Mouse (Mus musculus) cerebellum, postnatal 25 days (tissue): Measurements from ENCODE around the gene Dusp1.

Experiments used
- DNase-seq, 2 experiments: peaks; one replicate each; pipeline ENCODE4 v3.0.0; 2021; ENCODE audit warnings: mixed read lengths in 2 of 2

Gene Dusp1

DNA sequence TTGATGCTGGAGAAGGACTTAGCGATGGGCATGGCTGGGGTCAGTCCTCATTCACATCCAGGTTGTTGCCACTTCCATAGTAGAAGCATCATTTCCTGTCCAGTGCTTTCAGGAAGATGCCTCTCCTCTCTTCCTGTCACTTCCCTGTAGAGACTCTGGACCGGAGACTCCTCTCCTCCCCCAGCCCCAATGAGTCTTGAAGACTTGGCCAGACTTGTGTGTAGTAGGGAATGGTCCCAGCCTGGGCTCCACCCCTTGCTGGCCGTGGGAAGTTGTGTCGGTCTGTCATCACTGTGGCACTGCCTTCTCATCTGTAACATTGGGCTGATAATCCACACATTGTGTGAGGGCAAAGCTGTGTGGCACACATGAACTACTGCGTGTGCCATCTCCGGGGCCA lies 21.7 kb upstream of the Dusp1 start:
- DNase-seq: no peak

DNA sequence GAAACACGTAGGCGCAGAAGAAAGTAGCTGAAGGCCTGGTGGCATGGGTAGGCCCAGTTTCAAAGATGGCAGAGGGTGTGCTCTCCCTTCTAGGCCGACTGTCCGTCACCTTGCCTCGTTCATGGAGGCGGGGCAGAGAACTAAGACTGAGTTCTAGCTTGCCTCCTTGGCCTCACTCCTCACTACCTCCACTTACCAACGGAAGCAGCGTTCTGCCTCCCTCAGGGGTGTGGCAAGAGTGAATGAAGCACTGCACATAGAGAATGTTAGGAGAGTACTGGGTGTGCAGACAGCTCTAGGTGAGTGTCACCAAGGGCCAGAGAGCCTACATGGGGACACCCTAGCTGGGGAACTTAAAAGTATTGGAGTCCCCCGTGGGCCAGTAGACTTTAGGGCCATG lies 21.1 kb upstream of the Dusp1 start:
- DNase-seq: no peak

DNA sequence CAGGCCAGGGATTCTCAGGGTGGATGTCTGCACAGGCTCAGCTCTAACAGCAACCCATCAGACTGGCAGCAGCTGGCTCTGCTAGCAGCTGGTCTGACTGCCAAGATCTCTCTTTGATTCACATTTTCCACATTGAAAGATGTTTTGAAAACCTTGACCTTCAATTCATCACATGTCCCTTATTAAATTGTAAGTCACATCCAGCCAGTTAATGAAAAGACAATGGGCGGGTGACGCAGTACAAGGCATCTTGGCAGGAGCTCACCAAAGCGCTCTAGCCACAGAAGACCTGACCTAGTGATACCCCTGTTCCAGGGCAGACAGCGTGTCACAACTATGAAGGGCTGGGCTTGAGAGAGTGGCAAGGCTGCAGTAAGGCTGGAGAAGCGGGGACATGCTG lies 20.4 kb upstream of the Dusp1 start:
- peak in 1 of 2 experiments; percentile 18 for DNase-seq

DNA sequence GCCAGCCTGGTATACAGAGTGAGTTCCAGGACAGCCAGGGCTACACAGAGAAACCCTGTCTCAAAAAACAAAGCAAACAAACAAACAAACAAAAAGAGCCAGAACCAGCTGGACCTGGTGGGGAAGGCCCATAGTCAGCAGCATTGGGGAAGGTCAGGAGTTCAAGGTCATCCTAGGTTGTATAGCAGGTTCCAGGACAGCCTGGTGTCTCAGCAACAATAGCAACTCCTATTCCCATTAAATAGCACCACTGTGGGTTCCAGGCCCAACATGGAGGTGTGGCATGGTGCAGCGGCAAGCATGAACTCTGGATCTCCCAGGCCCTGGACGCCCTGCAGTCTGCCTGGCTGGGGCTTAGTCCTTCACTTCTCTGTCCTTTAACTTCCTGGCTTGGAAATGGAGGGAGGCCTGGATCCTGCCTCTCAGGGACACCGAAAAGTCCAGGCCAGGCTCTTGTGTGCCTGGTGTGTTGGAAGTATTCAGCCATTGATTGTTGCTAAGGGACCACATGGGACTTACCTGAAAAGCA lies 19.0 kb upstream of the Dusp1 start:
- no peak for DNase-seq

DNA sequence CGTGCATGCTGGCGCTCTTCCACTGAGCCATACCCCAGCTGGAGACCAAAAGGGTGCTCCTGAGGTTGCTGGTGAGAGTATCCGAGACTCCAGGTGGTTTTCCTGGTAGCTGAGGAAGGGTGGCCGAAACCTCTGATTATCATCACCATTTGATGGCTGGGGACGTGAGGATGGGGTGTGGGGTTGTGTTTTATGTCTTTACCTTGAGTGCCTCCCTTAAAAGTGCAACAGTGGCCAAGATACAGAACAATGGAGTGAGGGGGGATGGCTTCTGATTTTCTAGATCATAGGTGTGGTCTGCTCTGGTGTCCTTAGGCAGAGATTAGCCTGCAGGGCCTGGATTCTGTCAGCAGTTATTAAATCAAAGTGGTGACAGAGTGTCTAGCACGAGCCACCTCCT lies 17.5 kb upstream of the Dusp1 start:
- no peak for DNase-seq

DNA sequence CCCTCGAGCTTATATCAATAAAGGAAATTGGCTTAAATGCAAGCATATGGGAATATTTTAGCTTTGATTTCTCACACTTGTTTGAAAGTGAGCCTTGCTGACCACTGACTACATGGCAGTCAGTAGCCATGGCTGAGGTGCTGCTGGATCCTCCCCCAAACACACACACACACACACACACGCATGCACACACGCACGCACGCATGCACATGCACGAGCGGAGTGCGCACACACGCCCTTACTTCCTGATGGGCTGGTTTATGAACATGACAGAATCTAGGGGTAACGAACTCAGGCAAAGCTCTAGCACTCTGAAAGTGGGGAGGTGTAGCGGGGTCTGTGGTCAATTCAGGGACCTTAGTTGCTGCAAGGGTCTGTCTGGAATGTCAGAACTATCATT lies 16.8 kb upstream of the Dusp1 start:
- DNase-seq: peak; percentile 2 to 3

DNA sequence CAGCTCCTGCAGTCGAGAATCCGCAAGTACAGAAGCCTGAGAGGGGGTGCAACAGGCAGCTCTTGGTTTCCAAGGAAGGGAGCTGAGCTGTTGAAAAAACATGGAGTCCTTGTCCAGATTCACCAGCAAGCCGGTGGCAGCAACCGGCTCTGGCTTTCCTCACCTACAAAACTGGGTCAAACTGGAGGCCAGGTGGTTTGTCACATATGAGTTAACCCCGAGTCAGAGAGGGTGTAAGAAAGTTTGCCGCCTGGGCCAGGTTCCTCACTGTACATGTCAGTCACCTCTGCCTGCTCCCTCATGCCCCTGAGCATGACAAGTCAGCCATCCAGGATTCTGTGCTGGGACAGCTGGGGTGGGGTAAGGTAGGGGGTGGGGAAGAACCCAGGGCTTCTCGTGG lies 16.2 kb upstream of the Dusp1 start:
- DNase-seq: peak; percentile 23

DNA sequence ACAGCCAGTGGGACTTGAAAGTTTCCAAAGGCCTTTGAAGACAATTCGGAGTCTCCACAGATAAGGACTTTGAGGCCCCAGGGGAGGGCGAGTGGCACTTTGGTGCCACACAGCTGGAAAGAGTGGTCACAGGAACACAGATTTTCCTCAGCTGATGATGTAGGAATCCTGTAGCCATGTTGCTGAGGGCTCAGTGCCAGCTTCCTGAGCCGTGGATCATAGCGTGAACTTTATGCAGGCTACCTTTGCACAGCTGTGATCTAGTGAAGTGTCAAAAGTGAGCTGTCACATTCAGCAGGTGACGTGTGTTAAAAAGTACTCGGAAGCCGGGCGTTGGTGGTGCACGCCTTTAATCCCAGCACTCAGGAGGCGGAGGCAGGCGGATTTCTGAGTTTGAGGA lies 15.4 kb upstream of the Dusp1 start:
- DNase-seq: peak in 1 of 2 experiments; percentile 27

DNA sequence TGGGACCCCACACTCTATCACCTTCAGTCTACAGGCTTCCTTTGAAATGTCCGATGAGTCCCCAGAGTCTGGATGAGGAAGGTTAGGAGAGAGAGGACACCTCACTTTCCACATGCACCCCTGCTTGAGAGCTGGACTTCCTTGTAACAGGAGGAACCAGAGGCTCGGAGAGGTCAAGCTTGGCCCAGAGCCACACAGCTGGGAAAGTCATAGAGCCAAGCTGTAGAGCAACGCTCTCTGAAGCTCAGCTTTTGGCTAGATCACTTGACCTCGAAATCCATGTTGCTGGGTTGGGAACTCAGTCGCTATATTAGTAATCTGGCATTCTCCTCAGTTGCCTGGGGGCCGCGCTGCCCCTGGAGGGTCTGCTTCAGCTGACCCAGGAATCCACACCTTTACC lies 14.9 kb upstream of the Dusp1 start:
- DNase-seq: peak in 1 of 2 experiments; percentile 52

DNA sequence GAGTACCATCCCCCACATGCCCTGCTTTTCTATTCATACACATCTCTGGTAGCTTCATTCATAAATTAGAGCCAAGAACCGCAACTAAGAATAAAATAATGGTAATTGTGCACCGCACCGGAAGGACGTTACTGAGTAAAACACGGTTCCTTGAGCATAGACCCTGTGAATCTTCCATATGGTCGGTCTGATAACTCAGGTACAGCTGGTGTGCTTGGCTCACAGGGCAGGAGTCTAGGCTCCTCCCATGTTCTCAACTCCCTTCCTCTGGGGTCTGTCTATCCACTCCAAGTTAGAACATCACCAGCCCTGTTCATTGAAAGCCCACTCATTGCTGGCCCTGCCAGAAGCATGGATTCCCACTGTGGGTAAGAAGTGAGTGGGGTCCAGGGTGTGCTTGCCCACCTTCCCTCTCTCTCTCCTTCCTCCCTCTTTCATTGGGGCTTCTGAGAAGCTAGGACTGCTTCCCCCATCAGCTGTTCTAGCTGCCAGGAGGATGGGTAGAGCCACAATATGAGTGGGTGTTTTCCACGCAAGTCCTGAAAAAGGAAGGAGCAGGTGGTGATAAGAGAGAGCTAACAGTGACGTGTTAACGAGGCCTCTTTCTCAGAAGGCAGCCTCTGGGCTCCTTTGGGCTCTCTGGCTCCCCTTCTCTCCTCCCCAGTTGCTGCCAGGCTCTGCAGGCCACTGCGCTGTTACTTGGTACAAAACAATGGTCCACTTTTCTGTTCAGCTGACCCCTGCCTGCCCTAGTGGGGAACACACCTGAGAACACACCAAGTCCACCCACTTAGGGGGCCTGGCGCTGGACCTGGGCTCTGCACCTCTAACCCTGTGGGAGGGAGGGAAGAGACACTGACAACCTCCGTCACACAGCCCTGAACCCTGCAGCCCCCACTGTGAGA lies 14.1 kb upstream of the Dusp1 start:
- DNase-seq: peak in 1 of 2 experiments; percentile 51

DNA sequence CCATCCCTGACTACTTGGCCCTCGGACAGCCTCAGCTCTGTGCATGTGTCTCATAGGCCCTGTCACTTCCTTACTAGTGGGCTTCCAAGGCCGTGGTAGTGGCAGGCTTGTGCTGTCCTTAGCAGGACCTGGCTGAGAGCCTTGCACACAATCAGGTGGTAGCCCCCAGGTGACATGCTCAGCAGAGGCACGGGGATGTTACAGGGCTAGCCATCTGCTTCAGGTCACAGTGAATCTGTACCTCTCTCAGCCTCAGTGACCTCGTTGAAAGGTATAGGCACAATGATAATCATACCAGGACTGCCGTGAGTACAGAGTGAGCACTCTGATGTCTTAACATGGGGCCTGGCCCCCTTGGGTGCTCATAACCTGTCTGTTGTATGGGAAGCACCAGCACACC lies 12.8 kb upstream of the Dusp1 start:
- peak; percentile 38 to 42 for DNase-seq

DNA sequence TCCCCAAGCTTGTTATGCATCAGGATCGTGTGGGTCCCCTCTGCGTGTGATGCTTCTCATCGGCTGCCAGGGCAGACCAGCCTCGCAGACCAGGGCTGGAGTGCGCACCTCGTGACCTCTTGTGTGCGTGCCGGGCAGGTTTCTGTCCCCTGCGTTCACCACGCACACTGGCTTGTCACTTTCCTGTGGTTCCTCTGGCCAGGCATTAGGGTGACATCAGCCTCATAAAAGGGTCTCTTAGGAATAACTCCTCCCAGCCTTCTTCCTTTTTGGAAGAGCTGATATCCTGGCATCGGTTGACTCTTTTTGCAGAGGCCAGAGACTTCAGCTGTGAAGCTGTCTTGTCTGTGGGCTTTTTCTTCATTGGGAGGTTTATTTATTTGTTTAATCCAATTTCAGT lies 12.2 kb upstream of the Dusp1 start:
- DNase-seq: peak; percentile 27 to 32

DNA sequence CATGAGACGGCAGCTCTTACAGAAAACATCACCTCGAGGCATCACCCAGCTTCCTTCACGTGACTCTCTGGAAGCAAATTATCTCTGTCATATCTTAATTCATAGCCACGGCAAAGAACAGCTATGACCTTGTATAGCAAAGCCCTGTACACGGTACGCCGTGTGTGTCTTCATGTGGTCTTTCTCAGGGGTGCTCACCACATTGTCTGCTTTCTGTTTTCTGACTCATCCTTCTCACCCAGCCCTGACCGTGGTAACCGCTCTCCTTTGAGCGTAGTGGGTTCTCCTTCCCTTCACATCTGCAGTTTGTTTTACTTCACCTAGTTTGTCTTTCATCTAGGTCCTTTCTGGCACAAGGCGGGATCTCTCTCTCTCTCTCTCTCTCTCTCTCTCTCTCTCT lies 10.3 kb upstream of the Dusp1 start:
- peak in 1 of 2 experiments; percentile 3 for DNase-seq

DNA sequence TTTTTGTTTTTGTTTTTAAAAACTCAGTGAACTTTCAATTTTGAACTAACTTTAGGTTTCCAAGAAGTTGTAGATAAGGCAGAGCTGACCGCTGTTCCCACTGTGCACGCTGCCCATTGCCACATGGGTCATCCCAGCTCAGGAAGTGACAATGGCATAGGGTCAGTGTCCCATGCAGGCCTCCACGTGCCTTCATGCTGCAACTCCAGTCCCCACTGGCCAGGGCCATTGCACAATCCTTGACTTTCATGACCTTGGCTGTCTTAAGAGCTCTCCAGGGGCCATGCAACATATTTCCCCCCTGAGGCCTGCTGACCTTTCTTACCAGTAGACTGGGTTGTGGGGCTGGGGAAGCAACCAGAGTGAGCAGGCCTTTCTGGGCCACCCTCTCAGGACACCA lies 9.4 kb upstream of the Dusp1 start:
- peak in 1 of 2 experiments; percentile 9 for DNase-seq

DNA sequence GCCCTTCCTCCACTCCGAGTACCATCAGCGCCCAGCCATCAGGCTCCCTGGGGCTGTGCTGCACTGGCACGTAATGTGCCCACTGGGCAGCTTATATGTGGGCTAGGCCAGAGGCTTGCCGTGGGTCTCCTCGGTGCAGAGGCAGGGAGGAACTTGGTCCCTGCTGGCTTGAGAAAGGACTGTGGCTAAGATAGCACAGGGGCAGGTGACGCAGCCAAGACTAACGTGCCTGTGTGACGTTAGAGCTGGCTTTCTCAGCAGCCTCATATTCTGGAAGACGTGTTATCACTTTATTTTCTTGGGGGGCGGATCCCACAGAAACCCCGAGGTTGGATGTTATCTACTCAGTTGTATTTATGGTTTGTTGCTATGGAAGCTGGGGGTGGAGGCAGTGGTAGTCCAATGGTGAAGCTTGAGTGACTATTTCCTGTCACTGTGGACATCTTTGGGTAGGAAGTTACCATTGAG lies 8.8 kb upstream of the Dusp1 start:
- peak in 1 of 2 experiments; percentile 6 for DNase-seq

DNA sequence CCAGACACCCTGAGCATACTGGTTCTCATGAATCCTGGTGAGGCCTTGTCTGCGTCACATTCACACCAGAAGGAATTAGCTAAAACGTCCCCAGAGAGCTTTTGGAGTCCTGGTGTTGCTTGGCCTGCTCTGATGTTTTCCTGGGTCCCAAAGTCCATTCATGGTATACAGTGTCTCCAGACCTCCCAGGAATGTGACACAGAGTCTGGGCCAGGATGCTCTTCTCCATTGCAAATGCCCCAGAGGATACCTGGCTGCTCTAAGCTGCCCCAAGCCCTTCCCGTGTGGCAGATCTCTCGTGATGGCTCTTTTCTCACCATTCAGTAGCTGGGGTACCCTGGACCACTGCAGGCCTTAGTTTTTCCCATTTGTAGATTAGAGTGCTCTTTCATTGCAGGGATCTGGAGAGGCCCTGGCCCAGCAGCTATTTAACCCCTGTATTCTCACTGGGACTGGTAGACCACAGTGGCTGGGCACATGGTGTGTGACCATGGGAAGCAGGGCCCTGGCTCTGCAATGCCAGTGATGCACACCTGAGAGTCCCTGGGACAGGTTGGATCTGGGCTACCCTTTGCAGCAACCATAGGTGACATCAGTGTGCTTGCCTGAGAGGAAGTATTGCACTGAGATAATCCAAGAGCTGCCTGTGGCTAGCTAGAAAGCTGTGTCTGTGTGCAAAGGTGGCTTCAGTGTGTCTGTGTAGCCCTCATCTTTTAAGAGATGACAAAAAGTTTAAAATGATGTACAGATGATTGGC lies 7.8 kb upstream of the Dusp1 start:
- DNase-seq: peak in 1 of 2 experiments; percentile 12

DNA sequence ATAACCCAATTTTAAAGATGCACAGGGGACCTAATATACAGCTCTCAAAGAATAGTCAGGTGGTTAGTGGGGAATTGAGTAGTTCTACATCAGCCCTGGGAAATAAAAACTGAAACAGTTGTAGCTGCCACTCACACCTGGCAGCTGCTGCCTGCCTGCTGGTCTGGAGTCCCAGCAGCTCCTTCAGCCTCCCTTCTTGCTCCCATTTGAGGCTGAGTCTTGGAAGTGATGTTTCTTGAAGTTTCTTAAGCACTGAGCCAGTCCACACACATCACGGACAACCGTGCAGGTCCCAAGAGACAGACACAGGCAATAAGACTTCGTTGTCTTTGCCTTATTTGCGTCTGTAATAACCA lies 5.9 kb upstream of the Dusp1 start:
- DNase-seq: peak in 1 of 2 experiments; percentile 2

DNA sequence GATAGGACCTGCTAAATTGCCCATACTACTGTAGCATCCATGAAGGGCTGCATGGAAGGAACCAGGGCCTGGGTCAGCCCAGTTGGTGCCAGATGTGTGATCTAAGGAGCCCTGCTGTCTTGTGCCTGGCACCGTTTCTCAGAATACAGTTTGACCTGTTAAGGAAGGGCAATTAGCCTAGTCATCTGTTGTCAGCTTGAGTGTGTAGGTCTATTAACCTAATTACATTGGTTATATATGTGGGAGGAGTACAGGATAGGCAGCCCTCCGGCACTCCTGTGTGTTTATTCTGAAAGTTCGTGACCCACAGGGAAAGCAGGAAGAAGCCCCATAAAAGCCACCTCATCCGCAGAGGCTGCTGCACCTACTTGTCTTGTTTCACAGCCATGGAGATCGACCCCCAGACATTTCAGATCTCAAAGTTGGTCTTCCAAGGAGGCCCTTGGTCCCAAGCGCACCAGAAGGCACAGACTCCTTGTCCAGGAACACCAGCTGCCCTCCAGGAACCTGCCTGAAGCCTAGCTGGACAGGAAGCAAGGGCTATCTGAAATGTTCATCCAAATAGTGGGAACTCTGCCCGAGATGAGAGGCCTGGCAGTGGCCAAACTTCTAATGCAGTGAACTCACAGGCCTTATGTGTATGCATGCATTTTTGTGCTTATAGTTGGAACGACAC lies 5.4 kb upstream of the Dusp1 start:
- peak; percentile 50 to 51 for DNase-seq

DNA sequence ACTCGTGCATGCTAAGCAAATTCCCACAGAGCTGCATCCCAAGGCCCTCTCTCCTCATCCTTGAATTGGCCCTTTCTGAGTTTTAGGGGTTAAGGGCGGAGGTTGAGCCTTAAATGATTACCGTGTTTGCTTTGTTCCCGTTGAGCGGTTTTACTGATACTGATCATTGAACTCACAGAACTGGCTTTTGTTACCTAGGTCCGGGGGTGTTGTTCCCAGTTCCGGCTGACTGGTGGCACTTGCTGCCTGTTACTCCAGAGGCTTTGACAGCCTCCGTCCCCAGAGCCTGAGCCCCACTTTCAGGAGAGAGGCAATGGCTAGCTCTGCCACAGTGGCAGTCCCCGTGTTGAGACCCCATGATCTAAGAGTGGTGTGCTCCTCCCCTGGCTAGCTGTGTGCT lies 2.5 kb upstream of the Dusp1 start:
- peak in 1 of 2 experiments; percentile 15 for DNase-seq

DNA sequence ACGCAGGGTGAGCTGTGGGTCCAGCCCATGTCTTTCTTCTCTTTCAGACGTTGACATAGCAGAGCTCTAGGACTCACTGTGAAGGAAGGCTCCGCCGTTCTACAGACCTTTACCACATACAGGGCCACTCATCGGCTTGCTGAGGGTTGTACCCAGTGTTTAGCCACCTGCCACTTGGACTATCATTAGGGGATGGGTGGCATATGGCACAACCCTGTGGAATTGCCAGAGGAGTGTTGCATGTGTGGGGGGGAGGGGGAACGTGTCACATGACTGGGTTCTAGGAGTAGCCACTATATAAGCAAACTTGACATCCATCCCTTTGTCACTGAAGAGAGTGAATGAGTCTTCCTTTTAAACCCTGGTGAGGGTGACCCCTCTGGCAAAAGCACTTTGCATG lies 1.5 kb upstream of the Dusp1 start:
- peak; percentile 68 to 74 for DNase-seq

DNA sequence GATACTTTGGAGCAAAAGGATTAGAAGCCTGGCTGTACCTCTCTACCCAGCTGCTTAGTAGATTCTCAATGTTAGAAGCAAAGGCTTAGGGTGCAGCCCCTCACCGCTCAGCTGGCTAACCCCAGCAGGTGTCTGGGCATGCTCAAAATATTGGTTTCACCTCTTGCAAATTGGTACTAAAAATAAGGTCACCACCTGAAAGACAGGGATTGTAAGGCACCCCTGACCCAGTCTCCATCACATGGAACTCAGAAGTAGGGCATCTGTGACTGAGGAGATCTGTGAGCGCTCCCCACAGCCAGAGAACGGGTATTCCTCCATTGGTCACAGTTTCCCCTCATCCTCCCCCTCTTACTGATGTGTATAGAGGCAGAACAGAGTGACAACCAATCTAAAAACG lies 364 bp upstream of the Dusp1 start:
- DNase-seq: peak in 1 of 2 experiments; percentile 36

DNA sequence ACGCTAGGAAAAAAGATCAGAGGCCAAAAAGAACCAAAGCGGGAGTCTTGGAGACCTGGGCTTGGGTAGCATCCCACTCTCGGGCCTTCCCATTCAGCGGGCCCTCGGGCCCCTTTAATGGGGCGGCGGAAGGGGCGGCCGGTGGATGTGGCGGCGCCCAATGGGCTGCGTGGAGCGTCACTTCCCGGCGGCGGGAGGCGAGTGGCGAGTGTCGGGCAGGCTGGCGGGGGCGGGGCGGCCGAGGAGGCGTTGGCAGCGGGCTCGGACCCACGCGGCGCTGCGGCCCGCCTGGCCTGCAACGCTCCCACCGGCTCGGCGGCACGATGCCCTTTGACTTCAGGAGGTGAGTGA lies 663 bp downstream of the Dusp1 start, which contains the start of gene Ergic1:
Ergic1 (plus strand) TSS at position 200 of the 351 bp plus-strand sequence.
- DNase-seq: peak; percentile 95 to 98
